Mouse (Mus musculus): Measurements from ENCODE around the gene Ttll11.
A peak's percentile ranks its signal among the peaks of the same experiment; 100 is the strongest.

The Ttll11 gene

GRCm38 (mm10) chr2:35979644-35980021, at the start of gene Ttll11:
Gene Ttll11 (minus strand): TSS chr2:35979913.
- DNase-seq, result peak; percentile 87 to 93

- no peak for DNase-seq
These were observed 43.6 kb upstream of the Ttll11 start for GRCm38 (mm10) chr2:36023291-36023690.

GRCm38 (mm10) chr2:36021385-36022159, 41.9 kb upstream of the Ttll11 start:
- DNase-seq, result peak in 1 of 2 experiments; percentile 42

GRCm38 (mm10) chr2:36013010-36013409, 33.3 kb upstream of the Ttll11 start:
- no peak for DNase-seq

- DNase-seq, result no peak
These were observed 31.7 kb upstream of the Ttll11 start for GRCm38 (mm10) chr2:36011331-36011825.

GRCm38 (mm10) chr2:36010579-36010978, 30.9 kb upstream of the Ttll11 start:
- DNase-seq, result no peak

- peak; percentile 26 to 54 for DNase-seq
These were observed 29.7 kb upstream of the Ttll11 start for GRCm38 (mm10) chr2:36009386-36009785.

GRCm38 (mm10) chr2:36008071-36008470, 28.4 kb upstream of the Ttll11 start:
- peak in 1 of 2 experiments; percentile 26 for DNase-seq

- DNase-seq, result no peak
These were observed 22.5 kb upstream of the Ttll11 start for GRCm38 (mm10) chr2:36002188-36002587.

- no peak for DNase-seq
These were observed 20.7 kb upstream of the Ttll11 start for GRCm38 (mm10) chr2:36000390-36000789.

GRCm38 (mm10) chr2:35999212-35999611, 19.5 kb upstream of the Ttll11 start:
- no peak for DNase-seq

- DNase-seq, result no peak
These were observed 18.7 kb upstream of the Ttll11 start for GRCm38 (mm10) chr2:35998416-35998815.

- no peak for DNase-seq
These were observed 17.0 kb upstream of the Ttll11 start for GRCm38 (mm10) chr2:35996753-35997152.

- no peak for DNase-seq
These were observed 14.6 kb upstream of the Ttll11 start for GRCm38 (mm10) chr2:35994303-35994702.

- no peak for DNase-seq
These were observed 13.8 kb upstream of the Ttll11 start for GRCm38 (mm10) chr2:35993481-35993880.

GRCm38 (mm10) chr2:35992259-35992658, 12.5 kb upstream of the Ttll11 start:
- no peak for DNase-seq

GRCm38 (mm10) chr2:35983869-35984268, 4.2 kb upstream of the Ttll11 start:
- peak in 1 of 2 experiments; percentile 53 for DNase-seq

- DNase-seq, result no peak
These were observed 2.2 kb upstream of the Ttll11 start for GRCm38 (mm10) chr2:35981872-35982271.

GRCm38 (mm10) chr2:35978941-35979643, 621 bp downstream of the Ttll11 start:
- DNase-seq, result peak in 1 of 2 experiments; percentile 46

GRCm38 (mm10) chr2:35978276-35978933, 1.3 kb downstream of the Ttll11 start:
- DNase-seq, result no peak

- DNase-seq, result no peak
These were observed 2.0 kb downstream of the Ttll11 start for GRCm38 (mm10) chr2:35977749-35978148.

- no peak for DNase-seq
These were observed 7.3 kb downstream of the Ttll11 start for GRCm38 (mm10) chr2:35972259-35973001.

Measured in spleen, adult 18-20 months (tissue).